Mouse (Mus musculus) small intestine, adult 2 months (tissue): ENCODE results near the gene Gpr176.

ENCODE experiments used
- CTCF ChIP-seq: fragments of 200-500 bp; IDR thresholded peaks from 2 replicates; pipeline ENCODE4 v1.5.1; 2012; ENCODE audit warnings: low read depth, mild to moderate bottlenecking, control low read depth, inconsistent platforms, low read length, moderate library complexity, mixed read lengths; ENCODE audit not compliant: insufficient replicate concordance, insufficient read length; ENCODE audit errors: extremely low read depth
- POLR2A ChIP-seq: fragments of 200-500 bp; IDR thresholded peaks from 2 replicates; pipeline ENCODE4 v1.6.1; 2012; ENCODE audit warnings: low read depth, mild to moderate bottlenecking, control low read depth, inconsistent platforms, low read length, moderate library complexity

DNA sequence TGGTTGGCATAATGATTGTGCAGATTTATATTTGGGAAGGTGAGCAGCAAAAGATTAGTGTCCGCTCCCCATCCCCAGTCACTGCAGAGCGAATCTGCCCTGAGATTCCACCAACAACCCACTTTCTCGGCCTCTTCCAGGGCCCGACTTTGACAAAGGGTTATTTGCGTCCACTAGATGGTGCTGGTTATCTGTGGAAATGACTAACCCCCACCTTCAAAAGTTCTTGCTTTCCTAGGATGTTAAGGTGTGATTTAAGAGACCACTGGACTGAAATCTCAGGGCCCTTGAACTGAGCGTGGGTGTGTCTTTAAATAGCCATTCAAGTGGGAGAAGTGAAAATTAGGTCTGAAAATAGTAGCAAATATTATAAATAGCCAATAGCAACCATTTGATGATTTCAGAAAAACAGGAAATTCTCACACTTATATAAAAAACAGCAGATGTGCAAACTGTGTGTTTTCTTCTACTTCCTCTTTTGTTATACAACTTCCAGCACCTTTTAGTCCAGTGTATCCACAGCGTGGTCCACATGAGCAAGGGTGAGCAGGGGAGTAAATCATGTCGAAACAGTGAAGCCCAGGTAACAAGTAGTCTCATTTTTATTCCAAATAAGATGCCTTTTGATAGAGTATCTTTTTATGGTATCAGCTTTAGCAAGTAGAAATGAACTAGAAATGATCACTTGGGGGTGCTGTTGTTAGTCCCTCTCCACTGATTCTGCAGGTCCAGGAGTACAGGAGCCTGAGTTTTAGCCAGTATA, 109.9 kb downstream of the Gpr176 start:
- TF ChIP-seq CTCF (peak; percentile 38; the same call in 1 of the 2 replicates), POLR2A (no peak)
